Mouse (Mus musculus) embryo, embryonic 10.5 days (tissue): ENCODE measurements around the gene Sp6.
A peak's percentile ranks its signal among the peaks of the same experiment; 100 is the strongest.

Experiments used
- DNase-seq: peaks from one replicate; pipeline ENCODE4 v3.0.0-alpha.2; 2015; ENCODE audit warnings: low spot score

The Sp6 gene

DNA sequence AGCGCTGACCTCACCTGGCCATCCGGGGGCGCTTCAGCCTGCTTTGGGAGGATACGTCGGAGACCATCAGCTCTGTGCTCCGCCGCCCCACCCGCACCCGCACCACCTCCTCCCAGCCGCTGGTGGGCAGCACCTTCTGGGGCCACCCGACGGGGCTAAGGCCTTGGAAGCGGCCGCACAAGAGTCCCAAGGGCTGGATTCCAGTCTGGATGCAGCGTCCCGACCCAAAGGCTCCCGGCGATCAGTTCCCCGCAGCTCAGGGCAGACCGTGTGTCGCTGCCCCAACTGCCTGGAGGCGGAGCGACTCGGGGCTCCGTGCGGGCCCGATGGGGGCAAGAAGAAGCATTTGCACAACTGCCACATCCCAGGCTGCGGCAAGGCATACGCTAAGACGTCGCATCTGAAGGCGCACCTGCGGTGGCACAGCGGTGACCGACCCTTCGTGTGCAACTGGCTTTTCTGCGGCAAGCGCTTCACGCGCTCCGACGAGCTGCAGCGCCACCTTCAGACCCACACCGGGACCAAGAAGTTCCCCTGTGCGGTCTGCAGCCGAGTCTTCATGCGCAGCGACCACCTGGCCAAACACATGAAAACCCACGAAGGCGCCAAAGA is 8.8 kb downstream of the Sp6 start:
- peak; percentile 80 for DNase-seq

DNA sequence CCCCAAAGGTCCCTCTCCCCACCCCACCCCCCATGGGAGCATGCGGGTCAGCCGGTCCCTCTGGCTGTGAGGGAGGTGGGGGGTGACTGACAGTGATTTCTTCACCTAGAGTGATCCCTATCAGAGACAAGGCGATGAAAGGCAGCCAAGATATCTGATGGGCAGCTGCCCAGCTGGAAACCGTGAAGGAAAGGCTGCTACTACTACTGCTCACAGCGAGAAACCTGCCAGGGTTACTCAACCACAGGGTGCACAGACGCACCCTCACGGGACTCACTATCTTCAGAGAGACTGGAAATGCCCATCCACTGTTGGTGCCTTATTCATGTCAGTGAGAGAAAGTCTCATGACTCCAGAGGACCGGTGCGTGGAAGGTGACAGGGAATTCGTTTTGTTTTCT is 11.8 kb downstream of the Sp6 start:
- no peak for DNase-seq

DNA sequence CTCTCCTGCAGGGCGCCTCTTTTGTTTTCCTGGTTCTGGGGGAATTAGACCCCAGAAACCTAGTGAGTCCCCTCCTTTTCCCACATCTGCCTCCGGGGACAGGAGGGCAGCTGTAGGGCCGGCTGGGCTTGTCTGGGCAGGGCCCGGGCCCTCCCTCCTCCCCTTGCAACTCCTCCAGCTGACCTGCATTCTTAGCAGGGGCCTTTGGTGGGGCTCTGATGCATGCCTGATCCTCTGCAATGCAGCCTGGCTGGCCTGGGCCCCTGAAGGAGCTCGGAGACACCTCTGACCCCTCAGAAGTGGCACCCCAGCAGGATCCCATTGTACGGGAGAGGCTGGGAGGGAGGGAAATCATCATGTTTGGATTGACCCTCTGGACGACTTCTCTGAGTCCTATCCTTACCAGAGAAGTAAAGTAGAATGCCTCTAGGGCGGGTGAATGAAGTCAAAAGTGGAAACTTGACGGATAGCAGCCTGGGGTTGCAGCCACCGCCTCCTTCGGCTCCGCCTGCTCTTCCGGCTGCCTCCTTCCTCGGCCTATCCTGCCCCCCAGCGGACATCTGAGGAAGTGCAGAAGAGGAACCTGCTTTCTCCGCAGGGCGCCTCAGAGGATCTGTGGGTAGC is 12.6 kb downstream of the Sp6 start:
- DNase-seq: peak; percentile 94

DNA sequence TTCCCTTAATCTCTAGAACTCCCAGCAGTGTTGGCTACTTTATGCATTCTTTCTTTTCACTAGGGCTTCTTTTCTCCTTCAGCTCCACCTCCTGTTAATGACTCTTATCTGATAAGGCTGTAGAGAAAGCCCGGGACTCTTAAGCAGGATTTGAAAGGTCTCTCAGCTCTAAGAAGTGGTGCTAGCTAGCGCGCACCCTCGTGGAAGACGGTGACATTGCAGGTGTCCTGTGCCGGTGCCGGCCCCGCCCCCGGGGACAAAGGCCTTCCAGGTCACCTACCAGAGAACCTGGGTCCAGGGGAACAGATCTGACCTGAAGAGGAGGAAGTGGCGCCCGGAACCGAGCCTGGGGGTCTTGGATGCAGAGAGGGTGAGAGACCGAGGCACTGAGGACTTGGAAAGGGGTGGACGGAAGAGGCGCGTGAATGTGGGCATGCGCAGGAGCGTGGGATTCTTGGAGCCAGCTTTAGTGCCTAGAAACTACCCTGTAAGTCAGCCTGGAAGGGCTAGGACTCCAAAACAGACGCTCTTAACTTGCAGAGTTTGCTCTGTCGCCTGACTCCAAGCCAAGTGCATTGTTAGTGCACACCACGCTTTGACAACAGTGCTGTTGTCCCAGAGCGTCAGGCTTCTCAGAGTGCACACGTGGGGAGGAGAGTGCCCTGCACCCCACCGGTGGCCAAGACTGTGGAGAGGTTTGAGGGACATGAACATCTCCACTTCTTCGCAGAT is 16.7 kb downstream of the Sp6 start, which contains the start of gene Scrn2:
Gene Scrn2, plus strand, starts transcription at position 253 of the 732 bp plus-strand sequence.
- peak; percentile 94 for DNase-seq

DNA sequence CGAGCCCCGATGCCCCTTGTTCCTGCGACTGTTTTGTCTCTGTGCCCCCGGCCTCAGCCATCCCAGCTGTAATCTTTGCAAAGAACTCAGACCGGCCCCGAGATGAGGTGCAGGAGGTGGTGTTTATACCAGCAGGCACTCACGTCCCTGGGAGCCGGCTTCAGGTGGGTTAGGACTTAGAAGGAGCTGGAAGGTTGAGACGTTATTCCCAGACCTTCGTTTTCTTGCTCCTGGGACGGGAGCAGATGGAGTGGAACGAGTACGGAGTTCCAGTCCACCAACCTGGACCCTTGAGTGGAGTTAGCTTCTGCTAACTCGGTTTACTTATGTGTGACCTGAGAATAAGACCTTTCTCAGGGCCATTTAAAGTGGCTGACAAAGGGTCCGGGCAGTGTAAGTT is 17.2 kb downstream of the Sp6 start:
- no peak for DNase-seq

DNA sequence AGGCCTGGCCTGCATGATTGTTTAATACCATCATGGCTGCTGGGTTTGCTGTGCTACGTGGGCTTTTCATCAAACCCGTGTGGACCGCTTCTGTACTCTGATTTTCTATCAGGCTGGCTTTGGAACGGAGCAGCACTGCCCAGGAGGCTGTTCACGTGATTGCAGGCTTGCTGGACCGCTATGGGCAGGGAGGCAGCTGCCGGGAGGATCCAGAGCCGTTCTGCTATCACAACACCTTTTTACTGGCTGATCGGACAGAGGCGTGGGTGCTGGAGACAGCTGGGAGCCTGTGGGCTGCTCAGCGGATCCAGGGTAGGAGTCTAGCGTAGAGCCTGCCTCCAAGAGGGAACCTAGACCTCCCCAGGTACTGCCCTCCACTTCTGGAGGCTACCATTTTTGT is 18.8 kb downstream of the Sp6 start:
- DNase-seq: no peak

DNA sequence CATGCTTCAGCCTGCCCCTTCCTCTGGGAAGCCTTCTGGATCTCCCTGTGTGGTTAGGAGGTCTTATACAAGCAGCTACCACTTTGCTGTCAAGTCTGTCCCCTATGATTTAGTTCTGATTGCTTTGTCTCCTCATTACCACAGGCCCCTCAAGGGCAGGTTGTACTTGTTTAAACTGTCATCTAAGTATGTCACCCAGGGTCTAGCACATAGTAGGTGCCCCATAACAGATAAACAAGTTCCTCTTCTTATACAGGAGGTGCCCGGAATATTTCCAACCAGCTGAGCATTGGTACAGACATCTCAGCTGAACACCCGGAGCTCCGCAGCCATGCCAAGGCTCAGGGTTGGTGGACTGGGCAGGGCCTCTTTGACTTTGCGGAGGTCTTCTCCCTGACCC is 19.3 kb downstream of the Sp6 start:
- no peak for DNase-seq

DNA sequence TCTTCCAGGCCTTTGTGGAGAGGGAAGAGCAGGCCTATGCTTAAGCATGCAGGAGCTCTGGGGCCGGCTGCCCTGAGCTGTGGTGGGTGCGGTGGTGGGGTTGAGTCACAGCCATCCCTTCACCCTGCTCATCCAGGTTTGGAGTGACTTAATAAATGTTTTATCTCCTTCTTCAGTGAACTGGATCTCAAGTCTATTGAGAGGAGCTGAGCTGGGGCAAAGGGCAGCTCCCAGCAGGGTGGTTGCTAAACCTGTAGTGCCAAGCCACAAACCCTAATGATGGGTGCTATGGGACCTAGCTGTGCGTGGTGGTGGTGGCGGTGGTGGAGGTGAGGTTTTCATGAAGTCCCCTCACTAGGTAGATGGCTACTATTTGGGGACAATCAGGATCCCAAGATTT is 20.6 kb downstream of the Sp6 start:
- DNase-seq: no peak

DNA sequence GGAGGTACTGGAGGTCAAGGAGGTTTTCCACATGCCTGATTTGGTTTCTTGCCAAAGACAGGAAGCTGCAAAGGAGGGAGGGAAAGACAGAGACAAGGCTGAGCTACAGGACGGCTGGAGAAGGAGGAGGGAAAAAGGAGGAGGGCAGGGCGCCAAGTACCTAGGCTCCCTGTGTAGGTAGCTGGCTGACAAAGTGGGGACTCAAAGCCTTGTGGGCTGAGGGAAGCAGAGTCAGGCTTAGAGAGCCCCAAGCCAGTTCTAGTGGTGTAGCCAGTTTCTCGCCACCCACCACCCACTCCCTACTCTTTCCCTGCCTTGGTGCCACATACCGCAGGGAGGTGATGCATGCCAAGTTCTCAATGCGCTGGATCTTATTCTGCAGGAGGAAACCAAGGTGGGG is 22.9 kb downstream of the Sp6 start:
- no peak for DNase-seq

DNA sequence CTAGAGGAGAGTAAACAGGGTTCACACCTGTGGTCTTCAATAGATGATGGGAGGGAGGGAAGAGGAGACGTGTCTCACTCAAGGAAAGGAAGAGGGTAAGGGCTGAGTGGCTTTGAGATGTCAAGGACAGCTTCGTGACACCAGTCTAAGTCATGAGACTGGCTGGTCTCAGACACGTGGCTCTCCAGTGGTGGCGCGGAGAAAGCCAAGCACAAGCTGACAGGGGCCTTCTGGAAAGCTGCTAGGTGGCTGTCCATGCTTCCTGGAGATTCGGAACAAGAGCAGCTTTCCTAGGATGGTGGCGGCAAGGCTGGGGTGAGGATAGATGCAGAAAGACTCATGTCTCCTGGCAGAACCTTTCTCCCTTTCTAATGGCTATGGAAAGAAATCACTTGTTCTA is 25.7 kb downstream of the Sp6 start:
- no peak for DNase-seq

DNA sequence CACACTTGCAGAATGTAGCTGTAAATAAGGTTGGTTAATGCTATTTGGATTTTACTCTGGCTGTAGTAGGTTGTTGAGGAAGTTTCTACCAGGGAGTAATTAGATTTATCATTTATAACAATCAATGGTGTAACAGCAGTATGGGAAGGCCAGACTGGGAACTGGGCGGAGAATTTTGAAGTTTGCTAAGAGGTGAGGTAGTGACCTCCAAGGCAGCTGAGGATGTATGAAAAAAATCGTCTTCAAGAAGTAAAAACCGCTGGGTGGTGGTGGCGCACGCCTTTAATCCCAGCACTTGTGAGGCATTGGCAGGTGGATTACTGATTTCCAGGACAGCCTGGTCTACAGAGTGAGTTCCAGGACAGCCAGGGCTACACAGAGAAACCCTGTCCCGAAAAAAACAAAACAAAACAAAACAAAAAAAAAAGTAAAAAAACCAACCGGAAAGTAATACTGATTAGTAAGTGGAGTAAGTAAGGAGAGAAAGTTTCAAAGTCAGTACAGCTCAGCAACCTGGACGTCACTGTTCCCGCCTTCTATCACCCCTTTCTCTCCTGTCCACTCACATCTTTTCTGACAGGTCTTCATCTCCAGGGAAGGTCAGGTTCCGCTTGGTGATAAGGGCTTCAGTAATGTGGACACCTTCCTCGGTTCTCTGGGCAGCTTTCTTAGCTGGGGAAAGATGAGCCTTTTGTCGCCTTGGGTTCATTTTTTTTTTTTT is 27.3 kb downstream of the Sp6 start:
- no peak for DNase-seq

DNA sequence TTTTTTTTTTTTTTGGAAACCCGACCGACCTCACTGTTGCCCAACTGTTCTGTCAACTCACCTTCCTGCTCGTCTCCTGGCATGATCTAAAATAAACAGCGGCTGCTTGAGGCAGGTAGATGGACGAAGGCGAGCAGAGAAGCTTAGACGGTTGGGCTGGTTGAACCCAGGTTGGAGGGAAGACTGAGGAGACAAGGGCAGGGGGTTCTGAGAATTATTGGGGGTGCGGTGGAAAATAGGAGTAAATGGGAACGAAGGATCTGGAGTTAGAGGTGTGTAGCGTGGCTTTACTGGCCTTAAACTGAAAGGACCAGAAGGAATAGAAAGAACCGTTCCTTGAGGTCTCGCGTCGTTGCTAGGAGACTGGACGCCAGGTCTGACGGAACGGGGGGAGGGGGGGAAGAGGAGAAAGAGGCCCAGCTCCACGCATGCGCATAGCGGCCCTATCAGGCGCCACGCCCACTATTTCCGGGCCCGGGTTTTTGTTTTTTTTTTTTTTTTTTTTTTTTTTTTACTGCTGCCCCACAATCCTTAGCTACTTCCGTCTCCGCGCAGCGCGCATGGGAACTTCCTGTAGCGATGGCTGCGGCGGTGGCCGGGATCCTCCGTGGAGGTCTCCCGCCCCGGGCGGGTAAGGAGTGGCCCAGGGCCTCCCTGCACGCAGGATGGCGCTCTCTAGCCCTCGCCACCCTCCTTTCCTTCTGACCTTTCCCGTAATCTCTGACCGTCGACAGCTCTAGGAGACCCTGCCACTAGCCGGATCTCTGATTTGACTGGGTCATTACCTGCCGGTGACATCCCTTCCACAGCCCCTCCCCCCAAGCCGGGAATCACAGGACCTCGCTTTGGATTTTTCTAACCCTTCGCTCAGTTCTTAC is 28.1 kb downstream of the Sp6 start, which contains the start of the genes Lrrc46 and Mrpl10:
Gene Lrrc46, minus strand, starts transcription at position 386 of the 878 bp plus-strand sequence.
Gene Mrpl10, plus strand, starts transcription at position 539 of the 878 bp plus-strand sequence.
- DNase-seq: peak; percentile 99

DNA sequence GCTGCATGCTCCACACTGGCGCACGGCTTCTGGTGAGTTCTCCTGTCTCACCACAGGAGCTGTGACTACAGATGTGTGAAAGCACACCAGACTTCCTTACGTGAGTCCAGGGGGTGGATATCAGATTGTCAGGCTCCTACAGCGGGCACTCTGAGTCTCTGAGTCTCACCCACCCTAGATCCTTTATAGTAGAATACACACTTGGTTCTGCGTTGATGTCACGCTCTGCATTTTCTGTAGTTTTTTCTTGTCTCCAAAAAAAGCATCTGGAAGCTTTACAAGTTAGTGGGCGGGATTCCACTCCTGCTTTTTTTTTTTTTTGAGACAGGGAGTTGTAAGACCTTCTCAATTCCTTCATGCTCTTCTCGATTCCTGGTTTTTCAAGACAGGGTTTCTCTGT is 31.7 kb downstream of the Sp6 start:
- no peak for DNase-seq

DNA sequence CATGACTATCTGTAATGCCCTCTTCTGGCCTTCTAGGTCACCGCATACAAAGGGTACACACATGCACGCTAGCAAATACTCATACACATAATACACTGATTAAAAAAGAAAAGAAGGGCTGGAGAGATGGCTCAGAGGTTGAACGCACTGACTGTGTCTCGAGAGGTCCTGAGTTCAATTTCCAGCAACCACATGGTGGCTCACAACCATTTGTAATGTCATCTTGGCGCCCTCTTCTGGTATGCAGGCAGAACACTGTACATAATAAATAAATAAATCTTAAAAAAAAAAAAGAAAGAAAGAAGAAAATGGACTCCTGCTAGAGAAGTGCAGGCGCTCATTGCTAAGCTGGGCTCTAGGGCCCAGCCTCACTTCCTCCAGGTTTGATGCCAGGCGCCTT is 32.7 kb downstream of the Sp6 start:
- DNase-seq: no peak

DNA sequence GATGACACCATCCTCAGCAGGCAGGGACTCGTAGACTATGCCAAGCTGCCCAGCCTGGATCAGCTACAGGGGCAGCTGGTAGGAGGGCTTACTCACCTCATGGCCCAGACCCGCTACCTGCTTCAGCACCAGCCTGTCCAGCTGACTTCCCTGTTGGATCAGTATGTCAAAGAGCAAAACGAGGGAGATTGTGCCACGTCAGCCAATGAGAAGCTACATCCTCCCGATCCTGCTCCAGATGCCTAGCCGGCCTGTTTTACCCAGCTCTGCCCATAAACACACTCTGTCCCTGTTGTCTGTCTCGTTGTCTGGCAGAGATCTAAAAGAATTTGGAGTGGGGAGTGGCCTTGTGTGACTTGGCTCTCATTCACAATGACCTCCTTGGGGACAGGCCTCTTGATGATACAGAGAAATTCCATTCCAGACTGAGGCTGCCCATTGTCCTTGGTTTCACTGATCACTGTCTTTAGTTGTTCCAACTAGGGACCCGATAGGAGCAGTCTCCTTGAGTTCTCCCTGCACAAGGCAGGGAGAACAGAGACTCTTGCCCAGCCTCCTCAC is 35.0 kb downstream of the Sp6 start:
- no peak for DNase-seq

DNA sequence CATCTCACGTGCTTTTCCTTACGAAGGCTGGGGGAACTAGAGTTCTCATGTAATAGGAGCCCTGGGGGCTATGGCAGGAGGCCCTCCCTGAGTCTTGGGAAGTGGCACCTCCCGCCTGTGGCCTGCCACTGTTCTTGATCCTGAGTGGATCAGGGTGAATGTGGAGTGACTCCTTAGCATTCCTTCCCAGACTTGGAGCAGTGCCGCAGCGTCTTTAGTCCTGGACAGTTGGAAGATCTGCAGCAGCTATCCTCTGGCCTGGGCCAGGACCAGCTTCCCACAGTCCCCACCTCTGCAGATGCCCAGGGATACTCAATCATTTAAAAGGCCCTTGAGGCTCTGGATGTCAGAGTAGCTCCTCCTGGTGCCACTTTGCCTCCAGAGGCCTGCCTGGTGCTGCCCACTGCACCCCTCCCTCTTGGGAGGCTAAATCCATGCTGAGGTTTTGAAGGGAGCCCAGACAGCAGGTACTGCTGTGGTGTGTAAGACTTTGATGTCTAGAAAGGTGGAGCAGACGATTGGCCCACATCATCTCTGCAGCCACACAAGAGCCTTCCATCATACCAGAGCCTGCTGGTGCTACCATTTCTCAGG is 36.4 kb downstream of the Sp6 start:
- no peak for DNase-seq

DNA sequence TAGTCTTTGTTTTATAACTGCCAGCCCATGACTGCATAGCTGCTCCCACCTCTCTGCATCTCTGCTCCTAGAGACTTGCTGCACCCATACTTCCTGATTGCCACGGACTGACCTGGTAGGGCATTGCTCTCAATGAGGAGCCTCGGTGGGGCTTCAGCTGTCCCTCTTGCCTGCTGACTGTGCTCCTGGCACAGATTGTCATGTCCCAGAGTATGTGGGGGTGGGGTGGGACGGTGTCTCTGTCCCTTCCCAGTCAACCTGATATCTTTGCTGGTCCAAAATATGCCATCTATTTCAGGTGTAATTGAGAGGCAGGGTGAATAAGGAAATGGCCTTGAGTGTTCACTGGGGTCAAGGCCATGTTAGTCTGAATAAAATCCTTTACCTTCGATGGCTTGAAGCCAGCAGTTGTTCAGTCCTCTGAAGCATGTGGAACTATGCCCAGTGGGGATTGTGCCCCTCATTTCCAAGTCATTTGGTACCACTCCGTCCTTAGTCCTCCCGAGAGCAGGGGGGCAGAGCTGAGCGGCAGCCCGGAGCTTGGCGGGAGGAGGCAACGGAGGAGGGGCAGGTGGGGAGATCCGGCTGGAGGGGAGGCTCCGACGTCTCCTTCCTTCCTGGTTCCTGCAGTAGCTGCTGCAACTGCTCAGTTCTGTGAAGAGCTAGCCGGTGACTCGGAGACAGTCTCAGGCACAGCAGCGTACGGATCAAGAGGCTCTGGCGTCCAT is 37.2 kb downstream of the Sp6 start, which contains the start of gene Osbpl7:
Gene Osbpl7, plus strand, starts transcription at position 413 of the 728 bp plus-strand sequence.
- peak; percentile 79 for DNase-seq

DNA sequence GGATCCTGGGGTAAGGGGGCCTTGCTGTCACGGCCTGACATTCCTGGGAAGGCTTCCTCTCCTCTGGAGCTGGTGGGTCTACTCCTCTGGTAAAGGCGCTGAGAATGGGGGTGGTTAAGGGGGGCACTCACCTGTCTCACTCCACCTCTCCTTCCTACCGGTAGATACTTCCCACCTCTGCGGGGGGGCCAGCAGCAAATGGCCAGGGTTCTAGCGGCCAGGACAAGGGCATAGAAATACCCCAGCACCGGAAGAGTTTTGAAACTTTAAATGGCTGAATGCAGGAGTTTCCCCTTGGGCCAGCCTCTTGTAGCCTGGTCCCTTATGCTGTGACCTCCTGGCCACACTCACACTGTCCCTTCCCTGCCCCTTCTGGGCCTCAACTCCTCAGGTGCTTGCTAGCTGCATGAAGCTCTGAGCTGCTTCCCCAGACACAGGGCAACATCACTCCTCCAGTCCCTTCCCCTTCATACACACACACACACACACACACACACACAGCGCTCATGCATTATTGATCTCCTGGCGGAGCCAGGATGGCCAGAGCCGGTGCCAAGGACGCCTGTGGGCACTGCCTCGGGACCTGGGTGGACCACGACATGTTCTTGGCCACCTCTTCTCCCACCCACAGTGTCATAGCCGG is 37.9 kb downstream of the Sp6 start:
- no peak for DNase-seq

DNA sequence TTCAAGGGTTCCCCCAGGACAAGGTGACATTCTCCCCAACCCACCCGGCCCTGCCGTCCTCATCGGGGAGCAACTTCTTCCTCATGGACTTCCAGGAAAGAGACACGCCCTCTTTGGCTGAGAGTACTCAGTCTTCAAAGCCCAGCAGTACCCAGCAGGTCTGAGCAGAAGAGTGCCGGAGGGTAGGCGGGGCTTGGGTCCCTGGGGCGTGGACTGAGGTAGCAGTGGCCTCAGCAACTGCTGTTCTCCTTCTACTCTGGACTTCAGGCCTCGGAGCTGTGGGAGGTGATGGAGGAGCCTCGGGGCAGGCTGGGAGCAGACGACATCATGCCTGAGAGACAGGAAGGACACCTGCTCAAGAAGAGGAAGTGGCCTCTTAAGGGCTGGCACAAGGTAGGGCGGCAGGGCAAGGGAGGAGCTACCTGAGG is 39.0 kb downstream of the Sp6 start:
- no peak for DNase-seq
